Mouse (Mus musculus) CH12F3 (cell line): ENCODE measurements around the gene Cul1.
"Not testable (repeated sequence)": the region's sequence is repeated elsewhere in the genome, so short reads cannot be mapped to it uniquely, and the experiment has no call there.

Experiments used
- in situ Hi-C: fragments of 300-500 bp; cut with MboI; formaldehyde crosslinking; loops from 2 replicates; pipeline ENCODE4 v1.14.3; 2020; ENCODE audit warnings: low sequenced_read_pairs

The Cul1 gene

DNA sequence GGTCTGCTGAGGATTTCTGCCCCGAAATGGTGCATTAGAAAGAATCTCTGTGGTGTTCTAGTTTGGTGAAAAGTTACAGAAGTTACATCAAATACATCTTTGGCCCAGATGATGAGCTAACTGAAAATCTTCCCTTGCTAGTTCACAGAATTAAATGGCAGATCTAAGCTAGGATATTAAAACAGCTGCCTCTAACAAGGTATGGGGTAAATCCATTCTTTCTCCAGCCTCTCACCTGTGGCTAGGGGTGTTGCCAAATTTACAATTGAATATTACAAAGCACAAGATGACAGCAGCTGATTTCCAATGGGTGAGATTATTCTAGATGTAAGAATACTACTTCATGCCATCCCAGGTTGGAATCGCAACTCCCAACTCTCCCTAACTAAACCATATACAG, at the start of gene Cul1:
Gene Cul1 (plus strand): TSS at position 301 of the 400 bp plus-strand sequence.
- in situ Hi-C loops, result no loop called here

DNA sequence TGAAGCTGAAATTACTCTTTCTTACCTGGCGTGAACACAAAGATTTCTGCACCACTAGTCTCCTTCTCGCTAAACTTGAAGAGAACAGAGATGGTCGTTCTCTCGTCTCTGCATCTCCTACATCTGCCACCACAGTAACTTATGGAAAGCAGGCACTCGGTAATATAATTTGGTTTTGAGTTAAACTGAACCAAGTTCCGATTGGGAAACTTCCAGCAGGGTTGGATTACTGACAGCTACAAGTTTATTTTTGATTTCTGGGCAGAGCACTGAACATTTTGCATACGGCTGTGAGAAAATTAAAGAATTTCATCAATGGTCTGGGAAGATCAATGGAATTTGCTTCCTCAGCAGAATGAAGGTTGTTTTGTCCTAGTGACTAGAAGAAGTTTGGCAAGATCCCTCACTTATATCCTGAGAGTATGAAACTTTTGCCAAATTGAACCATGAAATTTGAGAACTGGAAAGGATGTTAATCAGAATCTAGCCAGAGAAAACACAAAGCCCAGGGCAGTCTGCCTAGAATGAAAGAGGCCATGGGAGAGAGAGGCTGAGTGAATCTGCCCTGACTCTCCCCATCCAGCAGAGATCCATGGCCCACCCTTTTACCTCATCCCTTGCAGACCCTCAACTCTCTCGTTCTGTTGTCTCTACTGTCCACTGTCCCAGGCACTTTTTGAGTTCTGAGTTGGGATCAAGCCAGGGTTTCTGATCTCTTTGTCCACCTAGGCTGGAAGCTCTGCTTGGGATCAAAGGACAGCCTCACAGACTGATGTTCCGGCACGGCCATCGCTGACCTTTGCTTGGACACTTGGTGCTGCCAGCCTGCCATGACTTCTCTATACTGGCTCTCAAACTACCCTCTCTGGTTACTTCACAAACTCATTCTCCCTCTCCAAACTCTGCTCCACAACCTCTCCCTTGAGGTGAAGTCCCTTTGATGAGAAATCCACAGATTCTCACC, 48.5 kb upstream of the Cul1 start:
- in situ Hi-C loops, result no loop called here

DNA sequence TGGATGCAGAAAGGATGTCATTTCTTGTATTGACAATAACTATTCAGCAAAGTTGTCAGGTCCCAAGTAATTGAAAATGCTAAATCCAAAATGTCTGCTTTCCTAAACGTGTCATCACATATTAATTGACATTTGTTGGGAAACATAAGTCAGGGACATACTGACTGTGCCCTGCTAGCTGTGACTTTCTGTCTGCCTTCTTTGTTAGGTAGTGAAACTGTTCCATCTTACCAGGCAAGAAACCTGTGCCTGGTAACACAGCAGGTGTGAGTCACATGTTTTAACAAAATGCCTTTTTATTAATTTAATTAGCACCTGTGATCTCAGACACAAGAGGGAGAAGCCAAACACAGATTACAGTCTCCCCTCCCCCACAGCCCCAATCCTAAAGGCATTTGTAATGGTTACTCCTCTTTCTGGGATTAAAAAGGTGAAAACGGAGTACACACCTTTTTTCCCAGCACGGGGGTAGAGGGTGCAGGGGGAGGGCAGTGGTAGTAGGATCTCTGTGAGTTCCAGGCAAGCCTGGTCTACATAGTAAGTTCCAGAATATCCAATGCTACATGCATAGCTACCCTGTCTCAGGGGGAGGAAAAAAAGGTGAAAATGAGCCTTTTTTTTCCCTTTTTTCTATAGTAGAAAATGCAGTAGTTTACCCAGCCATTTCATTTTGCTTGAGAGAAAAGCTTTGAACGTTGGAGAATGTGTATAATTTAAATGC, 40.2 kb upstream of the Cul1 start:
- in situ Hi-C loops, result no loop called here

DNA sequence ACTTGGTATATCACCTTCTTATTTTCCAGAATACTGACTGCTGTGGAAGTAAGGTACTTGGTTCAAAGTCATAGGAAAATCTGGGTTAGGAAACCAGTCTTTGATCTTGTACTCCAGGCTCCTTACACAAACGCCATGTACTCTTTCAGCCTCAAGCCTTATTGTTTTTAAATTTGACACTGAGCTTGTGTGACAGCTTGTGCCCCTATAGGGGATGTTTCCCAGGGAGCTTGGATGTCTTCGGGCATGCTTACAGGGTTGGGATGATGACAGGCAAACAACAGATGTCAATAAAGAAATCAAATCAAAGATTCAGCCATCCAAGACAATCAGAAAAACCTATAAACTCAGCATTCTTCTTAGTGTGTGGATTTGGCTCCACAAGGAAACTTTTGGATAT, 39.5 kb upstream of the Cul1 start:
- in situ Hi-C loops, result no loop called here

DNA sequence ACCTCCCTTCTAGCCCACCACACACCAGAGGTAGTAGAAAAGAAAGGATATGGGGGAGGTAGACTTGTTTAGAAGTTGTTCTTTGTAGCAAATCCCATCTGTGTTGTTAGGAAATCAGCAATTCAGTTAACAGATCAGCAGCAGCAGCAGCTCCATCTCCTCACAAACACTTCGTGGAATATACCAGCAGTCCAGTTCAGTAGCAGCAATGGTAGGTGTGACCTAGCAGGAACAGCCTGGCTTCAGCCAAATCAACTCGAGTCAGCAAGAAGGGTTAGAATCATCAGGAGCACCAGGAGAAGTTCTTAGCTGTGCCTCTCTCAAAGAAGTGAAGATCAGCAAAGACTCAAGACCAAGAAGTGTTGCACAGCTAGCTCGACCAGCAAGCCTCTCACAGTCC, 34.5 kb upstream of the Cul1 start:
- in situ Hi-C loops, result no loop called here

DNA sequence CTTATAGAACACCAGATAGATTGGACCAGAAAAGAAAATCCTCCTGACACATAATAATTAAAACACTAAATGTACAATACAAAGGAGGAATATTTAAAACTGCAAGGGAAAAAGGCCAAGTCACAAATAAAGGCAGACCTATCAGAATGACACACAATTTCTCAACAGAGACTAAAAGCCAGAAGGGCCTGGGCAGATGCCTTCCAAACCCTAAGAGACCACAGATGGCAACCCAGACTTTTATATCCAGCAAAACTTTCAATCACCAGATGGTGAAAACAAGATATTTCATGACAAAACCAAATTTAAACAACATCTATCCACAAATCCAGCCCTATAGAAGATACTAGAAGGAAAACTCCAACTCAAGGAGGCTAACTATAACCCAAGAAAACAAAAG, 33.0 kb upstream of the Cul1 start:
- in situ Hi-C loops, result no loop called here

DNA sequence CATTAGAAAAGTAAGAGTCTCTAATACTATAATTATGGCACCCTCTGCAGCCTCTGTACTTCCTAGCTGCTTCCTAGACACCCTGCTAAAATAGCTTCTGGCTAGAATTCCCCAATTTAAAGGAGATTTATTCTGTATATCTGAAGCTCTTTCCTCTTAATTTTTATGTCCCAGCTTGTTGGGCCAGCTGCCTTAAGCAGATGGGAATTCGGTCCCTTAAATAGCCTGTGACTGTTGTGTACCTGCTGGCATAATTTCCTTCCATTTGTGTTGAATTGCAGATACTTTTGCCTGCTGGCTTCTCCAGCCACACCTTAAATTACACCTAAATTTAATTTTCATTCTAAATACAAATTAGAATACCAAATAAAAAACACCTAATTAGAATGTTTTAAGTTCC, 32.0 kb upstream of the Cul1 start:
- in situ Hi-C loops, result no loop called here

DNA sequence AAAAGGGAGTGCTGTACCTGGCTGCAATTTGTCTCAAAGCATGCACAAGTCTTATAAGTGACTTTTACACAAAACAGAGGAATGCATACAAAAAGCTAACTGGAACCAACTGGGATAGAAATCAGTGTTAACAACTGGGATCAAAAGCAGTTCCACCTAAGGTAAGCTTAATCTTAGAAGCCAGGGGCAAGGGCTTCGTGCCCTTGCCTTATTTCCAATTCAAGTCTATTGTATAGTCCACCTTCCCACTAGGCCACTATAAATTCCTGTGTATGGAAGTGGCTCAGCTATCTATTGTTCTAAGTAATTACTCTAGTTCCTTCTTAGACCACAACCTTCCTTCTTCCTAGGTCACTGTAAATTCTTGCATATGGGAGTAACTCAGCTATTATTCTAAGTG, 27.1 kb upstream of the Cul1 start:
- in situ Hi-C loops, result no loop called here

DNA sequence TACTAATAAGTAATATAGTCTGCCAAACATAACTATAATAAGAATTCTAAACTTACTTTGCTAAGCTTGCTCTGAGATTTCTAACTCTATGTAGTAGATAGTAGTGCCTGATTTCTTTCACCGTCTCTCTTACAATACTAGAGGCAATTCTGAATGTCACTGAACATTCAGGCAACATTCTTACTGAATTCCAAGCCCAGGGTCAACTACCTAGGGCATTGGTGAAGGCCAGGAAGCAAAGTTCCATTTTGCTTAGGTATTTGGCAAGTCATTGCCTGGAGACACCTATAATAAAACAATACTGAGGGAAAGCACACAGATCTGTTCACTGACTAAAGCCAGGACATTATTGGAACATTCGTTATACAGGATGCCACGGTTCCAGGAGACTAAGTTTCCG, 26.6 kb upstream of the Cul1 start:
- in situ Hi-C loops, result not testable (repeated sequence)

DNA sequence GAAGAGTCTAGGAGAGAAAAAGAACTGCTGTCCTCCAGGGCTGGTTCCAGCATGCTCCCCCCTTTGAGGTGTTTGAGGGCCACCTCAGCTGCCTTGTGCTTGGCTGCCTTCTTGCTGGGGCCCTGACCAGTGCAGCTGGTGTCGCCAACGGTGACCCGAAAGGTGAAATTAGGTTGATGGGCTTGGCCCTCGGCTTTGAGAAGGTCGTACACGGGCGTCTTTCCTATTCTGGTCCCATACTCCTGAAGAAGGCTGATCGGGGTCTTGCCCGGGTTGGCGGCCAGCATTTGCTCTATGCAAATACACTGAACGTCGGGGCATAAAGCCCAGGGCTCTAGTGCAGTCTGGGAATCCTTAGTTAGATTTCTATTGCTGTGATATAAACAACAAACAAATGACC, 20.4 kb upstream of the Cul1 start:
- in situ Hi-C loops, result not testable (repeated sequence)

DNA sequence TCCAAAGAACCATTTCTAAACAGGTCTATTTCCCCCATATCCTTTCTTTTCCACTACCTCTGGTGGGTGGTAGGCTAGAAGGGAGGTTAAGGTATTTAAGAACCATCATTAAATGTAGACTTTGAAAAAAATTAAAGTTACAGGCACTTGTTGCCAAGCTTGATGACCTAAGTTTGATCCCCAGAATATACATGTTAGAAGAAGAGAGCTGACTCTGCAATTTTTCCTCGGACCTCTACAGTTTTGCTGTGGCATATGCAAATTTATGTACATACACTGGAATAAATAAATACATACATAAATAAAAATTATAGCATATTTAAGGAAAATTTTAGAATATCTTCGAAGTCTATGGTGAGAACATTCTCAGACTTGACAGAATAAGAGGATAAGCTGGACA, 13.1 kb upstream of the Cul1 start:
- in situ Hi-C loops, result no loop called here

DNA sequence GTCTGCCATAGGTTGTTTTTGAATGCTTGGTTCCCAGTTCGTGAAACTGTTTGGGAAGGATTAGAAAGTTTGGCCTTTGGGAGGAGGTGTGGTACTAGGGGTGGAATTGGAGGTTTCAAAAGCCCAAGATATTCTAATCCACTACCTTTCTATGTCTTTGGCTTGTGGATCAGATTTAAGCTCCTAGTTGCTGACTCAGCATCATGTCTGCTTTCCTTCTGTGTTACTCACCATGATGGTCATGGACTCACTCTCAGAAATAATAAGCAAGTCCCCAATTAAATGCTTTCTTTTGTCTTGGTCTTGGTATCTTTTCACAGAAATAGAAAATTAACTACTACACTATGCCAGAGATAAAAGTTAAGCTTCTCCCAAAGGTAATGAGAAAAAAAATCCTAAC, 5.5 kb upstream of the Cul1 start:
- in situ Hi-C loops, result no loop called here

DNA sequence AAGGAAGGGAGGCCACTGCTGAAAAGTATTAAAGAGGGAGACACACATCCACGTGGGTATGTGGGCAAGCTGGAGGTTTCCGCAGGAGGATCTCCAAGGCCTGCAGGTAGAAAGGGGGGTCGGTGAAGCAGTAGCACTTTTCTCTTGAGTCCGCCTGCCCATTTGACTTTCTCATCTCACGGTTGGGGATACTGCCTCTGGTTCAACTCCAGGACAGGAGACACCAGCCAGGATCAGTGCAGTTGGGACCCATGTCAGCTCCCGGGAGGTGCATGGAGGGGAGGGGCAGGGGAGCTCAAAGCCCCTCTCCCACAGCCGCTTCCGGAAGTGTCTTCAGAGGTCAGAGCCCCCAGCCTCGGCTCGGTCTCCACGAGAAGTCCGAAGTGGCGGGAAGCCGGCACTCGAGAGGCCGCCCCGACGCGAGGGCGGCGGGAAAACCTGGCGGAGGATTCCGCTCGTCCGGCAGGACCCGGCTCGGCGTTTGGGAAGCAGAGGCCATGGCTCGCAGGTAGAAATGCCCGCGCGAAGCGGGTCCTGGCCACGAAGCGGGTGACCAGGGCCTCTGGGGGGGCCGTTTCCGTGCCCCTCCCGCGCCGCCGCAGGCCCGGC, 428 bp downstream of the Cul1 start:
- in situ Hi-C loops, result no loop called here

DNA sequence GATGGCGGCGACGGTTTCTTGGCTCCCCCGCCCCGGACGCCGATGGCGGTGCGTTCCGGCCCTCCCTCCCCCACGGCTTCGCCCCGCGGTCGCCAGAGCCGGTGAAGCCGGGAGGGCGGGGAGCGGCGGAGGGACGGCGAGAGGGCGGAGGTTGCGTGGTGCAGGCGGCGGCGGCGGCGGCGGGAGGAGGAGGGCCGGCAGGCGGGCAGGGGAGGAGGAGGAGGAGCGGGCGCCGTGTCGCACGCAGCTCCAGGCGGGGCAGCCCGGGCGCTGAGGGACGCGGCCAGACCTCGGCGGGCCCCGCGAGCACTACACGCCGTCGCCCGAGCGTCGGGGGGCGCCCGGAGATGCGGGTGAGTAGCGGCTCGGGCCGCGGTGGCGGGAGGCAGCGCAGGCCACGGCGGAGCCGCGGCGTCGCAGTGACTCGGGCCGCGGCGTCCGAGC, 955 bp downstream of the Cul1 start:
- in situ Hi-C loops, result no loop called here

DNA sequence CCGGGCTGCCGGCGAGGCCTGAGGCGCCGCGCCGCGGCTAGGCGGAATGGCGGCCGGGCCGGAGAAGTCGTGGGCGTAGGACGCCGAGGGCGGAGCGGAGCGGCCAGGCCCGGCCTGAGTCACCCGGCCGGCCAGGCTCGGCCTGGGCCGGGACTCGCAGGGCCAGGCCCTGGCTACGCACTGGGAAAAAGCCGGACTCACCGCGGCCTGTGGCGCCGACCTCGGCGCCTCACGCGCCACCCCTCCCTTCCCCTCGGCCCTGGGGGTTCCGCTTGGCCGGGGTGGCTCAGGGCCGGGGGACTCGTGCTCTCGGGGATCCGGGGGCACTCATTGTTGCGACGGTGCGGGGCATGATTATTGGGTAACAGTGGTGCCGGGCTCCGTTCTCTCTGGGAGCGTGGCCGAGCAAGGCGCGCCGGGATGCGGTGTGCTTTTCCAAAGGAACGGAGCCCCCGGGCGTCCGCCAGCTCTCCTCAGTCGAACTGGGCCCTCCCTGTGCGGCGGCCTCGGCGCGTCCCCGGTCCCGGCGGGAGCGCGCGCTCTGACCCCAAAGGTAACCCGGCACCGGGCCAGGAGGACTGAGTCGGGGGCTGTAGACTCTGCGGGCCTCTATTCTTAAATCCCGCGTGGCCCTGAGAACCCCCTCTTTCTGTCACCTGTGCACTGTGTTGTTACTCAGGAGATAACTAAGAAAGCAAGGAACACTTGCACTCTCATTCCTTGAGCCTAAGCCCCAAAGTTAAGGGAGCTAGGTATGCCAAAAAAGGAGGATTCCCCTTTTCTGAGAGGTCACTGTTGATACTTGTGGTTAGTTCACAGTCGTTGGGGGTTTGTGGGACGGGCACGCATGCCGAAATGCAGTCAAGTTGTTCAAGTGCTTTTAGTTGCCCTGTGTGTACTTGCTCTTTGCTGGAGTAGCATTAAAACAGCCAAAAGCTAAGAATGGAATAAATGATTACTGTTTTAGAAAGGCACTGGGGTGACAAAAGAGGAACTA, 1.7 kb downstream of the Cul1 start:
- in situ Hi-C loops, result no loop called here

DNA sequence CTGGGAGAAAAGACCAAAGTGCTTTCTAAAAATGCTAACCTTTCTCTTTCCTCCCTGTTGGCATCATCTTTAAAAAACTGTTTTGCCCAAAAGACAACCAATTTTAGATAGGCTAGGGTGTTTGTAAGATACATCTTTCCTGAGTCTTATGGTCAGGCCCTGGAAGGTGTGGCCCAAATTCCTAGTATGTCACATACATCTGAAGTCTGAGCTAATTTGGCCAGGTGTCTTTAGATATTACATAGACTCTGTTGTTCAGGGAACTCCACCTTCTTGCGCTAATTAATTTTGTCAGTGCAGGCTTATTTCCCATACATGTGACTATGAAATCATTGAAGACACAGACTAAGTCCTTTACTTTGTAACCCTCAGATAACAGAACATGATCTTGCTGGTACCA, 2.6 kb downstream of the Cul1 start:
- in situ Hi-C loops, result no loop called here

DNA sequence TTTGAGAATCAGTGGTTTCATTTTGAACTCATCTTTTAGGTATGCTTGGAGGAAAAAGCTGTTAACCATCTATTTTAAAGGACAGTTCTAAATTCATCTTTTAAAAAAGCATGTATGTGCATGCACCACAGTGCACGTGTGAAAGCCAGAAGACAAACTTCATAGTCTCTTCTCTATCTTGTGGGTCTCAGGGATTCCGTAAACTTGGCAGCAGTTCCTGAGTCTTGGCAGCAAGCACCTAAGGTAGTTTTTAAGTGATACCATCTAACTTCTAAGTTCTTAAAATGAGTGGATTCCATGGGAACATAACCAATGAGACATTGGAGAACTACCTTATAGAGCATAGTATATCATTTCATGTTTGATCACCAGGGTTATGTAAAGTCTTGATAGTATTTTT, 3.7 kb downstream of the Cul1 start:
- in situ Hi-C loops, result no loop called here

DNA sequence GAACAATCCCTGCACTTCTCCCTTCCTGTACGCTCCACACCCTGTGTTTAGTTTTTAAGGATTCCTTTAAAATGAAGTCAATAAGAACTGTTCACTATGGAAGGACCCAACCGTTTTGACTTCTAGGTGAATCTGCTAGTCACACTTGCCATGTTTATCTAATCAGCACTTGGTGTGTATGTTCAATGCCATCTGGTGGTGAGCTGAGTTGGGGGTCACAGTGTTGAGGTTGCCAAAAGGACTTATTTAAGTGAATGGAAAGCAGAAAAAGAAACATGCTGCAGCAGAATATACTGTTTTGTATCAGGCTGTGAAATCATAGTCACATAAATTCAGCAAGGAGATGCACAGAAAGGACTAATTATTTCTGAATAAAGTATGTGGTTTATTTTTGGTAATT, 12.2 kb downstream of the Cul1 start:
- in situ Hi-C loops, result no loop called here

DNA sequence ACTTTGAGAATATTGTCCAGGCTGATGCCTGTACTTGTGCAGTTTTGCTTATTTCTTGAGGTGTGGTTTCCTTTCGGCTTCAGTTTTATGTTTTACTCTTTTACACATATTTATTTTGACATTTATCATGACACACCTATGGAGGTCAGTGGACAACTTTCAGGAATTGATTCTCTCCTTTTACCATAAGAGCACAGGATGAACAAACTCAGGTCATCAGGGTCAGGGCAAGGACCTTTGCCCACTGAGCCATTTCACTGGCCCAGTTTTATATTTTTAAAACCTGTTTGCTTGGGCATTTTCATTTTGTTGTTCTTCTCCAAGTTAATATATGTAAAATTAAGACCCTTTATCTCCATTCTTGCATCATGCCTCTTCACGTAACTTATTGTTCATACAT, 13.3 kb downstream of the Cul1 start:
- in situ Hi-C loops, result no loop called here

DNA sequence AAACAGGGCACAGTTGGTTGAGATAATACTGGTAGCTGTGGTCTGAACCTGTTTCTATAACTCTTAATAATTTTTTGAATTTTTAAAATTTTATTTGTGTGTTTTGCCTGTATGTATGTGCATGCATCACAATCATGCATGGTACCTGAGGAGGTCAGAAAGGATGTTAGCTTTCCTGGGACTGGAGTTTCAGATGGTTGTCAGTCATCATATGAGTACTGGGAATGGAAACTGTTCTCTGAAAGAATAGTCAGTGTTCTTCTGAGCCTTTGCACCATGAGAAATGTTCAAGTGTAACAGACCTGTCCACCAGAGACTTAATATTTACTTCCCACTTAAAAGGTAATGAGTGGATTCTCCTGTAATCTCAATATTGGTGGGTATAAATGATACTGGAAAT, 13.9 kb downstream of the Cul1 start:
- in situ Hi-C loops, result no loop called here

DNA sequence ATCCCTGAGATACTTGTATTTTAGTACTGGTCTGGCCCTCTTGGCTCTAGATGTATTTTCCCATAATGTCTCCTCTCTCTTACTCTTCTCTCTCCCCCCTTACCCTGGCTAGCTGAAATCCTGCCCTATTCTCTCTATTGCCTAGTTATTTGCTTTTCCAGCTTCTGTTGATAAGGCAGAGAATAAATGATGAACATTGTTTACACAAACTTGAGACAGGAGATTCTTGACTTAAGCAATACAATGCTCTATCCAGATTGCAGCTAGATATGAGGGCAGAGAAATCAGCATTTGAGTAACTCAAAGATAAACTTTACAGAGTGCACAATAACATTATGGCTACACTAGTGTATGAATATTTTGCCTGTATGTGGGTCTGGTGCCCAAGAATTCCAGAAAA, 16.6 kb downstream of the Cul1 start:
- in situ Hi-C loops, result no loop called here
